Mouse (Mus musculus) myocyte (in vitro differentiated cells): ENCODE data around the gene Lrrc3b. TPM values are rescaled to one million over a fixed set of nuclear protein-coding genes. Genes with fewer than 3 reads are reported as not detected.

Source experiments
- H3K27me3 ChIP-seq: one replicate; pipeline ENCODE4 v1.6.1; 2011; ENCODE audit not compliant: control insufficient read depth, insufficient read depth, insufficient read length
- H3K36me3 ChIP-seq: one replicate; pipeline ENCODE4 v1.6.1; 2011; ENCODE audit not compliant: control insufficient read depth, insufficient read depth
- H3K4me2 ChIP-seq: one replicate; pipeline ENCODE4 v1.6.1; 2011; ENCODE audit warnings: low read depth, control low read depth
- H3K4me3 ChIP-seq: one replicate; pipeline ENCODE4 v1.5.1; 2011; ENCODE audit warnings: mild to moderate bottlenecking, control low read depth, moderate library complexity
- H3K79me2 ChIP-seq: one replicate; pipeline ENCODE4 v1.6.1; 2011; ENCODE audit not compliant: control insufficient read depth, insufficient read depth
- H3ac ChIP-seq: one replicate; pipeline ENCODE4 v1.6.1; 2011; ENCODE audit not compliant: control insufficient read depth, insufficient read length
- CEBPB ChIP-seq: IDR thresholded peaks from 2 replicates; pipeline ENCODE4 v1.6.1; 2011; ENCODE audit warnings: mild to moderate bottlenecking, moderate library complexity; ENCODE audit not compliant: poor library complexity, insufficient read depth, severe bottlenecking
- E2F4 ChIP-seq: IDR thresholded peaks from one replicate; pipeline ENCODE4 v1.6.1; 2011; ENCODE audit warnings: mild to moderate bottlenecking, control low read depth, moderate library complexity; ENCODE audit not compliant: insufficient read depth
- MAX ChIP-seq: IDR thresholded peaks from one replicate; pipeline ENCODE4 v1.6.1; 2011; ENCODE audit warnings: low read depth, mild to moderate bottlenecking, control low read depth
- MYOD1 ChIP-seq, 3 experiments: IDR thresholded peaks; one replicate each; pipeline ENCODE4 v1.6.1; 2011; ENCODE audit warnings: control low read depth in 2 of 3, low read depth in 2 of 3, mild to moderate bottlenecking in 2 of 3, moderate library complexity in 1 of 3; ENCODE audit not compliant: insufficient read length in 2 of 3, control insufficient read depth in 1 of 3
- MYOG ChIP-seq, 3 experiments: IDR thresholded peaks; one replicate each; pipeline ENCODE4 v1.6.1; 2011; ENCODE audit warnings: control low read depth in 2 of 3, low read depth in 2 of 3, mild to moderate bottlenecking in 2 of 3; ENCODE audit not compliant: insufficient read length in 2 of 3, control insufficient read depth in 1 of 3, insufficient read depth in 1 of 3
- POLR2A ChIP-seq: IDR thresholded peaks from one replicate; pipeline ENCODE4 v1.6.1; 2011; ENCODE audit warnings: low read depth, mild to moderate bottlenecking, control low read depth, moderate library complexity; ENCODE audit not compliant: insufficient read length
- POLR2AphosphoS2 ChIP-seq: IDR thresholded peaks from one replicate; pipeline ENCODE4 v1.6.1; 2011; ENCODE audit warnings: low read depth, control low read depth; ENCODE audit not compliant: insufficient read length
- REST ChIP-seq: IDR thresholded peaks from one replicate; pipeline ENCODE4 v1.6.1; 2011; ENCODE audit warnings: mild to moderate bottlenecking, control low read depth, moderate library complexity; ENCODE audit not compliant: insufficient read depth, insufficient read length
- SRF ChIP-seq: IDR thresholded peaks from one replicate; pipeline ENCODE4 v1.6.1; 2011; ENCODE audit warnings: low read depth; ENCODE audit not compliant: control insufficient read depth, insufficient read length
- TCF12 ChIP-seq: IDR thresholded peaks from one replicate; pipeline ENCODE4 v1.6.1; 2011; ENCODE audit warnings: mild to moderate bottlenecking, control low read depth; ENCODE audit not compliant: poor library complexity, insufficient read depth, severe bottlenecking
- TCF3 ChIP-seq: IDR thresholded peaks from one replicate; pipeline ENCODE4 v1.6.1; 2011; ENCODE audit warnings: low read depth, control low read depth; ENCODE audit not compliant: insufficient read length
- USF1 ChIP-seq: IDR thresholded peaks from one replicate; pipeline ENCODE4 v1.6.1; 2011; ENCODE audit warnings: low read depth, mild to moderate bottlenecking, control low read depth, moderate library complexity
- polyA plus RNA-seq: library from polyadenylated mRNA; unstranded; fragments of >200 nt; fragmentation: generic; extraction: Trizol; gene quantifications from one replicate; pipeline ENCODE4 v1.2.1, GENCODE M21; 2012; ENCODE audit warnings: missing spikeins

Gene Lrrc3b
- polyA plus RNA-seq, 1 experiment: not detected

DNA sequence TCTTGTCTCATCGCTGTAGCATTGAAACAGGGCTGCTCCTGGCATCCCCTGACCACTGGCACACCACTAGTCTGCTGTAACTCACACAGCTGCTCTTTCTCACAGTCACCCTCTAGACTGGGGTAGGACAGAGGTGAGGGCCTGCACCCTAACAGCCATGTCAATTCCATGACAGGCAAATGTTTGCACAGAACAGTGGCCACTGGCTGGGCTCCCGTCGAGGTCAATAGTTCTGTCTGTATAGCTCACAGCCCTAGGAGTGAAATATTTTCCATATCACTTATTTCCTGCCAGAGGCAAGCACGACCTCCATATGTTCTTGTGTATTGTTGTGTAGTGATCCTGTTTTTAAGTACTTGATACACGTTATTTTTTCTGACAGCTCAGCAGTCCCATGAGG is 54.3 kb downstream of the Lrrc3b start:
- H3K27me3 ChIP-seq: no peaks in the 10 kb centered on the region
- no peak overlapping the region for H3ac ChIP-seq
- H3K36me3 ChIP-seq: no peaks in the 10 kb centered on the region
- H3K79me2 ChIP-seq: no peaks in the 10 kb centered on the region
- no peak for TF ChIP-seq MAX
- TF ChIP-seq SRF: no peak
- no peak for TF ChIP-seq CEBPB
- TF ChIP-seq POLR2AphosphoS2: no peak
- TF ChIP-seq TCF12: no peak
- no peak for TF ChIP-seq E2F4
- no peak overlapping the region for H3K4me3 ChIP-seq
- no peak overlapping the region for H3K4me2 ChIP-seq

GRCm38 (mm10) chr14:15383133-15383532 is 55.7 kb downstream of the Lrrc3b start:
- Histone ChIP-seq H3K27me3 (no peaks in the 10 kb centered on the region), H3K4me2 (no peak overlapping the region), H3K79me2 (no peaks in the 10 kb centered on the region), H3ac (no peak overlapping the region), H3K36me3 (no peaks in the 10 kb centered on the region), H3K4me3 (no peak overlapping the region)
- TF ChIP-seq MYOD1 (IDR thresholded peaks at IDR 0.05; ENCODE audit: control insufficient read depth in 1 of 3, insufficient read length in 2 of 3, low read depth in 2 of 3) (no peak), TCF12 (no peak), USF1 (no peak), MYOG (IDR thresholded peaks at IDR 0.05; ENCODE audit: control insufficient read depth in 1 of 3, insufficient read depth in 1 of 3, insufficient read length in 2 of 3, low read depth in 2 of 3) (no peak), TCF3 (no peak), SRF (no peak), E2F4 (no peak), POLR2A (no peak)

DNA sequence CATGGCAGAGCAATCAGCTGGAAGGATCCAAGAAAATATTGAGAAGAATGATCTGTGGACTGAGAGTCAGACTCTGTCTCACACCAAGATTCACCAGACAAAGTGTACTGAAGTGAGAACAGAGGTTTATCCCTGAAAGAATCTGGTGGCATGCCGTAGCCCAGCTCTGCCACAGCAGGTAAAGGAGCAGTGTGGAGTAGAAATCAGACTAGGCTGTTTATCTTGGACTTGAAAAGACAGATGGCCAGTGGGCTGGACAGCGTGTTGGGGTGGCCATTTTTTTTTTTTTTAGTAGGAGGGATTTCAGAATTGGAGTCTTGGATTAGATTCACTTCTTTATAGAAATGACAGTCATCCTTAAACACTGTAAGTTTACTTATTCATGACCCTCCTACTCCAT is 61.4 kb downstream of the Lrrc3b start:
- H3ac ChIP-seq: no peak overlapping the region

DNA sequence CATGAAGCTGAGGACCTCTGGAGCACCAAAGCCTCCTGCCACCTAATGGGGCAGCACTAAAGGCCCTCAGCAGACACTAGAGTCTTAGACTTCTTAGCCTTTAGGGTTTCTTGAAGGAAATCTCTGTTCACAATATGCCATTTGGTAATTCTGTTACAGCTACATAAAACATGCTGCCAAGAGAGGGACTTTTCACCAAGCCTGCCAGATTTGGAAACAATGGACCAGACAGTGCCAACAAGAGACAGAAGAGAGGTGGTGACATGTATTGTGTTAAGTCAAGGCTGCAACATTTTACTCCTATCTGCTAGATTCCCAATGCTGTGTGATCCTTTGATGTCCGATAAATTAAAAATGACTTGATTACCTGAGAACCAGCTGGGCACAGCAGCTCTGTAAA is 62.0 kb downstream of the Lrrc3b start:
- no peak overlapping the region for H3K4me2 ChIP-seq
- no peak overlapping the region for H3ac ChIP-seq
- H3K27me3 ChIP-seq: no peaks in the 10 kb centered on the region
- H3K79me2 ChIP-seq: no peaks in the 10 kb centered on the region
- TF ChIP-seq REST (no peak), USF1 (no peak), MAX (no peak)
- no peak overlapping the region for H3K4me3 ChIP-seq
- H3K36me3 ChIP-seq: no peaks in the 10 kb centered on the region

More for the DNA sequence above, 61.4 kb downstream of the Lrrc3b start:
- H3K79me2 ChIP-seq: no peaks in the 10 kb centered on the region
- H3K4me2 ChIP-seq: no peak overlapping the region
- TF ChIP-seq USF1: no peak
- TF ChIP-seq MYOG (IDR thresholded peaks at IDR 0.05; ENCODE audit: control insufficient read depth in 1 of 3, insufficient read depth in 1 of 3, insufficient read length in 2 of 3, low read depth in 2 of 3): no peak
- no peak for TF ChIP-seq SRF
- TF ChIP-seq POLR2AphosphoS2: no peak
- no peak for TF ChIP-seq REST
- no peak for TF ChIP-seq E2F4
- TF ChIP-seq TCF3: no peak
- TF ChIP-seq POLR2A: no peak
- H3K27me3 ChIP-seq: no peaks in the 10 kb centered on the region
- no peak overlapping the region for H3K4me3 ChIP-seq
- no peaks in the 10 kb centered on the region for H3K36me3 ChIP-seq

GRCm38 (mm10) chr14:15374271-15374670 is 64.5 kb downstream of the Lrrc3b start:
- no peaks in the 10 kb centered on the region for H3K27me3 ChIP-seq
- no peak overlapping the region for H3ac ChIP-seq
- no peak overlapping the region for H3K4me3 ChIP-seq
- no peaks in the 10 kb centered on the region for H3K79me2 ChIP-seq
- no peak overlapping the region for H3K4me2 ChIP-seq
- H3K36me3 ChIP-seq: no peaks in the 10 kb centered on the region
- TF ChIP-seq POLR2AphosphoS2 (no peak), USF1 (no peak), TCF12 (no peak), E2F4 (no peak), REST (no peak), MYOD1 (IDR thresholded peaks at IDR 0.05; ENCODE audit: control insufficient read depth in 1 of 3, insufficient read length in 2 of 3, low read depth in 2 of 3) (no peak), POLR2A (no peak), CEBPB (no peak), MAX (no peak), TCF3 (no peak), MYOG (IDR thresholded peaks at IDR 0.05; ENCODE audit: control insufficient read depth in 1 of 3, insufficient read depth in 1 of 3, insufficient read length in 2 of 3, low read depth in 2 of 3) (no peak)
